Mouse (Mus musculus): ENCODE data around the gene Gsg1l. TPM values are rescaled to one million over a fixed set of nuclear protein-coding genes. Genes with fewer than 3 reads are reported as not detected.

The Gsg1l gene
- total and polyA plus RNA-seq, 3 experiments = 0.11 TPM; not detected in 2

GRCm38 (mm10) chr7:125969076-125969475 is 113.1 kb downstream of the Gsg1l start:
- TF ChIP-seq CTCF (IDR thresholded peaks at IDR 0.05; ENCODE audit: low read depth, low read length) (no peak), TAL1 (conservative IDR thresholded peaks at IDR 0.05; ENCODE audit: low read depth, low read length) (no peak), GATA1 (IDR thresholded peaks at IDR 0.05; ENCODE audit: borderline replicate concordance, low read length) (no peak), POLR2AphosphoS5 (IDR thresholded peaks at IDR 0.05; ENCODE audit: insufficient replicate concordance, low read depth, low read length) (no peak), GATA2 (IDR thresholded peaks at IDR 0.05; ENCODE audit: borderline replicate concordance, low read depth, low read length) (no peak)
- no peak overlapping the region for H3K4me3 ChIP-seq (ENCODE audit: low read depth, low read length)
- H3K27me3 ChIP-seq (ENCODE audit: insufficient read depth, low read length) = peaks cover 80% of the 10 kb centered on the region
- ATAC-seq (ENCODE audit: extremely low read depth, insufficient number of reproducible peaks, low FRiP score, poor library complexity, severe bottlenecking) (no peak), DNase-seq (ENCODE audit: low spot score) (no peak)
- no peaks in the 10 kb centered on the region for H3K9me3 ChIP-seq (replicated peaks)
- H3K4me1 ChIP-seq (ENCODE audit: insufficient read depth, low read depth, low read length) = no peaks in the 10 kb centered on the region
- no peaks in the 10 kb centered on the region for H3K36me3 ChIP-seq (replicated peaks)

- Histone ChIP-seq H3K36me3 (replicated peaks) (no peaks in the 10 kb centered on the region), H3K4me3 (ENCODE audit: low read depth, low read length) (no peak overlapping the region), H3K27me3 (ENCODE audit: insufficient read depth, low read length) (peaks cover 62% of the 10 kb centered on the region), H3K4me1 (ENCODE audit: insufficient read depth, low read depth, low read length) (no peaks in the 10 kb centered on the region), H3K9me3 (replicated peaks) (no peaks in the 10 kb centered on the region)
- ATAC-seq (ENCODE audit: extremely low read depth, insufficient number of reproducible peaks, low FRiP score, poor library complexity, severe bottlenecking) (no peak), DNase-seq (ENCODE audit: low spot score) (no peak)
- no peak for TF ChIP-seq GATA2 (IDR thresholded peaks at IDR 0.05; ENCODE audit: borderline replicate concordance, low read depth, low read length)
- TF ChIP-seq POLR2AphosphoS5 (IDR thresholded peaks at IDR 0.05; ENCODE audit: insufficient replicate concordance, low read depth, low read length) = no peak
- TF ChIP-seq TAL1 (conservative IDR thresholded peaks at IDR 0.05; ENCODE audit: low read depth, low read length) = no peak
- TF ChIP-seq CTCF (IDR thresholded peaks at IDR 0.05; ENCODE audit: low read depth, low read length) = no peak
- no peak for TF ChIP-seq GATA1 (IDR thresholded peaks at IDR 0.05; ENCODE audit: borderline replicate concordance, low read length)
These were observed 115.6 kb downstream of the Gsg1l start for GRCm38 (mm10) chr7:125966402-125967261.

GRCm38 (mm10) chr7:125964087-125964607 is 118.1 kb downstream of the Gsg1l start:
- TF ChIP-seq CTCF (IDR thresholded peaks at IDR 0.05; ENCODE audit: low read depth, low read length) (no peak), GATA1 (IDR thresholded peaks at IDR 0.05; ENCODE audit: borderline replicate concordance, low read length) (no peak), POLR2AphosphoS5 (IDR thresholded peaks at IDR 0.05; ENCODE audit: insufficient replicate concordance, low read depth, low read length) (no peak), TAL1 (conservative IDR thresholded peaks at IDR 0.05; ENCODE audit: low read depth, low read length) (no peak), GATA2 (IDR thresholded peaks at IDR 0.05; ENCODE audit: borderline replicate concordance, low read depth, low read length) (no peak)
- no peak for DNase-seq (ENCODE audit: low spot score)
- Histone ChIP-seq H3K36me3 (replicated peaks) (no peaks in the 10 kb centered on the region), H3K4me3 (ENCODE audit: low read depth, low read length) (no peak overlapping the region), H3K4me1 (ENCODE audit: insufficient read depth, low read depth, low read length) (no peaks in the 10 kb centered on the region), H3K27me3 (ENCODE audit: insufficient read depth, low read length) (peaks cover 50% of the 10 kb centered on the region), H3K9me3 (replicated peaks) (no peaks in the 10 kb centered on the region)
- no peak for ATAC-seq (ENCODE audit: extremely low read depth, insufficient number of reproducible peaks, low FRiP score, poor library complexity, severe bottlenecking)

- TF ChIP-seq GATA1 (IDR thresholded peaks at IDR 0.05; ENCODE audit: borderline replicate concordance, low read length) = no peak
- TF ChIP-seq GATA2 (IDR thresholded peaks at IDR 0.05; ENCODE audit: borderline replicate concordance, low read depth, low read length) = no peak
- TF ChIP-seq POLR2AphosphoS5 (IDR thresholded peaks at IDR 0.05; ENCODE audit: insufficient replicate concordance, low read depth, low read length) = no peak
- no peak for TF ChIP-seq CTCF (IDR thresholded peaks at IDR 0.05; ENCODE audit: low read depth, low read length)
- no peak for TF ChIP-seq TAL1 (conservative IDR thresholded peaks at IDR 0.05; ENCODE audit: low read depth, low read length)
- H3K4me3 ChIP-seq (ENCODE audit: low read depth, low read length) = no peak overlapping the region
- no peaks in the 10 kb centered on the region for H3K9me3 ChIP-seq (replicated peaks)
- ATAC-seq (ENCODE audit: extremely low read depth, insufficient number of reproducible peaks, low FRiP score, poor library complexity, severe bottlenecking) = no peak
- H3K36me3 ChIP-seq (replicated peaks) = no peaks in the 10 kb centered on the region
- H3K27me3 ChIP-seq (ENCODE audit: insufficient read depth, low read length) = peaks cover 43% of the 10 kb centered on the region
- no peak for DNase-seq (ENCODE audit: low spot score)
- H3K4me1 ChIP-seq (ENCODE audit: insufficient read depth, low read depth, low read length) = no peaks in the 10 kb centered on the region
These were observed 122.7 kb downstream of the Gsg1l start for GRCm38 (mm10) chr7:125959294-125960048.

- no peak for DNase-seq (ENCODE audit: low spot score)
- H3K27me3 ChIP-seq (ENCODE audit: insufficient read depth, low read length) = peaks cover 43% of the 10 kb centered on the region
- no peak for ATAC-seq (ENCODE audit: extremely low read depth, insufficient number of reproducible peaks, low FRiP score, poor library complexity, severe bottlenecking)
- H3K36me3 ChIP-seq (replicated peaks) = no peaks in the 10 kb centered on the region
- H3K4me3 ChIP-seq (ENCODE audit: low read depth, low read length) = no peak overlapping the region
- no peaks in the 10 kb centered on the region for H3K4me1 ChIP-seq (ENCODE audit: insufficient read depth, low read depth, low read length)
- no peak for TF ChIP-seq GATA2 (IDR thresholded peaks at IDR 0.05; ENCODE audit: borderline replicate concordance, low read depth, low read length)
- TF ChIP-seq POLR2AphosphoS5 (IDR thresholded peaks at IDR 0.05; ENCODE audit: insufficient replicate concordance, low read depth, low read length) = no peak
- TF ChIP-seq TAL1 (conservative IDR thresholded peaks at IDR 0.05; ENCODE audit: low read depth, low read length) = no peak
- no peak for TF ChIP-seq CTCF (IDR thresholded peaks at IDR 0.05; ENCODE audit: low read depth, low read length)
- TF ChIP-seq GATA1 (IDR thresholded peaks at IDR 0.05; ENCODE audit: borderline replicate concordance, low read length) = no peak
- no peaks in the 10 kb centered on the region for H3K9me3 ChIP-seq (replicated peaks)
These were observed 123.4 kb downstream of the Gsg1l start for GRCm38 (mm10) chr7:125958856-125959255.

- no peak for DNase-seq (ENCODE audit: low spot score)
These were observed 127.2 kb downstream of the Gsg1l start for GRCm38 (mm10) chr7:125954994-125955393.

More at GRCm38 (mm10) chr7:125954994-125955393, 127.2 kb downstream of the Gsg1l start:
- Histone ChIP-seq H3K27me3 (ENCODE audit: insufficient read depth, low read length) (peaks cover 59% of the 10 kb centered on the region), H3K36me3 (replicated peaks) (no peaks in the 10 kb centered on the region), H3K9me3 (replicated peaks) (no peaks in the 10 kb centered on the region), H3K4me1 (ENCODE audit: insufficient read depth, low read depth, low read length) (peaks cover 4% of the 10 kb centered on the region), H3K4me3 (ENCODE audit: low read depth, low read length) (no peak overlapping the region)
- no peak for ATAC-seq (ENCODE audit: extremely low read depth, insufficient number of reproducible peaks, low FRiP score, poor library complexity, severe bottlenecking)
- no peak for TF ChIP-seq TAL1 (conservative IDR thresholded peaks at IDR 0.05; ENCODE audit: low read depth, low read length)
- no peak for TF ChIP-seq POLR2AphosphoS5 (IDR thresholded peaks at IDR 0.05; ENCODE audit: insufficient replicate concordance, low read depth, low read length)
- no peak for TF ChIP-seq GATA2 (IDR thresholded peaks at IDR 0.05; ENCODE audit: borderline replicate concordance, low read depth, low read length)
- TF ChIP-seq GATA1 (IDR thresholded peaks at IDR 0.05; ENCODE audit: borderline replicate concordance, low read length) = no peak
- TF ChIP-seq CTCF (IDR thresholded peaks at IDR 0.05; ENCODE audit: low read depth, low read length) = no peak
